Mouse (Mus musculus): ENCODE data around the gene Gm10577.

DNA sequence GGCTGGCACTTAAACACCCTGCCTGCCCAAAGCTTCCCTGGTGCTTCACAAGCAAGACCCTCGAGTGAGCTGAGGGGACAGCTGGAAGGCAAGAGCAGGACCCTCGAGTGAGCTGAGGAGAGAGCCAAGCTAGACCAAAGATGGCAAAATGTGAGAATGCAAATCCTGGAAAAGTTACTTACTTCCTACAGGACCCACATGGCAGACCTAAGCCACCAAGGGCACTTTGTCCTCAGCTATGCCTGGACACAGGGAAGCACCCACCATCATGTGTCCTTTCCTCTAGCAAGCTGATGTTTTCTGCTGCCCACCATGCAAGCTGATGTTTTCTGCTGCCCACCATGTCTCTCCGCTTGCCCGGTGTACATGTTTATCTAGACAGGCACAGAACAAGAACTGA lies at the start of gene Gm10577:
- TF ChIP-seq POLR2A (IDR thresholded peaks at IDR 0.05; ENCODE audit: insufficient read depth, low read length) (no peak), CTCF (IDR thresholded peaks at IDR 0.05; ENCODE audit: low read depth, low read length) (no peak), EP300 (IDR thresholded peaks at IDR 0.05; ENCODE audit: insufficient read depth, low read depth, low read length) (no peak)
